Mouse (Mus musculus) limb, embryonic 14.5 days (tissue): ENCODE results near the gene Espnl. TPM values are rescaled to one million over a fixed set of nuclear protein-coding genes. Genes with fewer than 3 reads are reported as not detected.

Source experiments
- ATAC-seq: fragments of 200-750 bp; cut with Nextera tagmentation; 2 replicates; pipeline ENCODE4 v1.8.0; 2017; ENCODE audit warnings: low read depth, moderate number of reproducible peaks, moderate TSS enrichment; ENCODE audit not compliant: low FRiP score
- DNase-seq: peaks from one replicate; pipeline ENCODE4 v3.0.0-alpha.2; 2015; ENCODE audit warnings: low spot score
- H3K27ac ChIP-seq: fragments of 300-500 bp; sonication (generic); replicated peaks from 2 replicates; pipeline ENCODE4 v1.5.1; 2014; ENCODE audit warnings: low read depth, mild to moderate bottlenecking, low read length, moderate library complexity, mixed read lengths
- H3K27me3 ChIP-seq: fragments of 300-500 bp; sonication (generic); 2 replicates; pipeline ENCODE4 v1.6.1; 2014; ENCODE audit warnings: low read length, mixed read lengths; ENCODE audit not compliant: control insufficient read depth, insufficient read depth
- H3K36me3 ChIP-seq: fragments of 300-500 bp; sonication (generic); 2 replicates; pipeline ENCODE4 v1.6.1; 2014; ENCODE audit warnings: mild to moderate bottlenecking, low read length, moderate library complexity, mixed read lengths; ENCODE audit not compliant: control insufficient read depth, insufficient read depth
- H3K4me1 ChIP-seq: fragments of 300-500 bp; sonication (generic); 2 replicates; pipeline ENCODE4 v1.6.1; 2014; ENCODE audit warnings: antibody characterized with exemption, low read length, mixed read lengths; ENCODE audit not compliant: control insufficient read depth, insufficient read depth
- H3K4me2 ChIP-seq: fragments of 300-500 bp; sonication (generic); replicated peaks from 2 replicates; pipeline ENCODE4 v1.6.1; 2014; ENCODE audit warnings: low read depth, mild to moderate bottlenecking, low read length, moderate library complexity; ENCODE audit not compliant: severe bottlenecking
- H3K4me3 ChIP-seq: fragments of 300-500 bp; sonication (generic); replicated peaks from 2 replicates; pipeline ENCODE4 v1.5.1; 2014; ENCODE audit warnings: low read length
- H3K9ac ChIP-seq: fragments of 300-500 bp; sonication (generic); 2 replicates; pipeline ENCODE4 v1.6.1; 2014; ENCODE audit warnings: mild to moderate bottlenecking, low read depth, low read length, moderate library complexity; ENCODE audit not compliant: severe bottlenecking
- H3K9me3 ChIP-seq: fragments of 300-500 bp; sonication (generic); 2 replicates; pipeline ENCODE4 v1.6.1; 2016; ENCODE audit warnings: low read length; ENCODE audit not compliant: control insufficient read depth
- POLR2A ChIP-seq: fragments of 200-500 bp; IDR thresholded peaks from 2 replicates; pipeline ENCODE4 v1.8.0; 2012; ENCODE audit warnings: inconsistent platforms, mild to moderate bottlenecking, moderate library complexity, borderline replicate concordance; ENCODE audit not compliant: insufficient read depth, insufficient read length; ENCODE audit errors: extremely low read depth
- WGBS: fragments of 180-500 bp; shearing (Covaris S2); extraction: QIAGEN DNeasy Blood & Tissue Kit; methylation state at CpG from one replicate; pipeline ENCODE4 v1.1.7; 2014; 5-methylcytosine and 5-hydroxymethylcytosine counted together
- polyA plus RNA-seq, 2 experiments: library from polyadenylated mRNA; depleted of rRNA in 1 of 2; stranded (reverse) in 1 of 2; unstranded in 1 of 2; fragments of >200 nt; fragmentation: Nextera tagmentation in 1 of 2; extraction: Ambion mirVana in 1 of 2; gene quantifications; 2 replicates each; pipeline versions ENCODE4 v1.2.1 to v1.2.3; 2012 to 2014

Espnl gene
- polyA plus RNA-seq, 2 experiments: 0.08 to 0.10 TPM

GRCm38 (mm10) chr1:91317656-91318055 is 4.2 kb upstream of the Espnl start:
- Histone ChIP-seq H3K9me3 (no peaks in the 10 kb centered on the region), H3K9ac (no peak overlapping the region), H3K27ac (no peak overlapping the region), H3K4me1 (peaks cover 4% of the 10 kb centered on the region; the same call in 1 of the 2 replicates), H3K4me2 (no peak overlapping the region), H3K36me3 (no peaks in the 10 kb centered on the region), H3K27me3 (no peaks in the 10 kb centered on the region), H3K4me3 (no peak overlapping the region)
- no peak for DNase-seq
- no peak for ATAC-seq
- TF ChIP-seq POLR2A: no peak
- WGBS: 69% methylated on average over 6 of the region's 6 CpGs

- ATAC-seq: no peak
- H3K4me1 ChIP-seq: no peaks in the 10 kb centered on the region
- no peak overlapping the region for H3K27ac ChIP-seq
- no peak for TF ChIP-seq POLR2A
- H3K4me3 ChIP-seq: no peak overlapping the region
- H3K36me3 ChIP-seq: no peaks in the 10 kb centered on the region
- H3K9ac ChIP-seq: no peak overlapping the region
- WGBS: 61% methylated on average over 2 of the region's 2 CpGs
- DNase-seq: no peak
- H3K4me2 ChIP-seq: no peak overlapping the region
- no peaks in the 10 kb centered on the region for H3K9me3 ChIP-seq
- no peaks in the 10 kb centered on the region for H3K27me3 ChIP-seq
These were observed 2.8 kb downstream of the Espnl start for GRCm38 (mm10) chr1:91324646-91325045.

- Histone ChIP-seq H3K27me3 (no peaks in the 10 kb centered on the region), H3K4me2 (no peak overlapping the region), H3K27ac (no peak overlapping the region), H3K9me3 (no peaks in the 10 kb centered on the region), H3K9ac (no peak overlapping the region), H3K36me3 (no peaks in the 10 kb centered on the region), H3K4me1 (no peaks in the 10 kb centered on the region), H3K4me3 (no peak overlapping the region)
- no peak for DNase-seq
- ATAC-seq: no peak
- TF ChIP-seq POLR2A: no peak
- WGBS: 67% methylated on average over 4 of the region's 4 CpGs
These were observed 3.7 kb downstream of the Espnl start for GRCm38 (mm10) chr1:91325488-91326042.

- Histone ChIP-seq H3K4me3 (no peak overlapping the region), H3K9me3 (no peaks in the 10 kb centered on the region), H3K9ac (no peak overlapping the region), H3K27me3 (no peaks in the 10 kb centered on the region), H3K36me3 (no peaks in the 10 kb centered on the region), H3K27ac (no peak overlapping the region), H3K4me2 (no peak overlapping the region), H3K4me1 (no peaks in the 10 kb centered on the region)
- DNase-seq (no peak), ATAC-seq (no peak)
- TF ChIP-seq POLR2A: no peak
- WGBS: 55% methylated on average over 4 of the region's 4 CpGs
These were observed 10.2 kb downstream of the Espnl start for GRCm38 (mm10) chr1:91332102-91332501.

- Histone ChIP-seq H3K9me3 (no peaks in the 10 kb centered on the region), H3K4me3 (no peak overlapping the region), H3K9ac (no peak overlapping the region), H3K27ac (no peak overlapping the region), H3K36me3 (no peaks in the 10 kb centered on the region), H3K27me3 (no peaks in the 10 kb centered on the region), H3K4me1 (no peaks in the 10 kb centered on the region), H3K4me2 (no peak overlapping the region)
- DNase-seq: no peak
- no peak for ATAC-seq
- TF ChIP-seq POLR2A: no peak
These were observed 11.7 kb downstream of the Espnl start for GRCm38 (mm10) chr1:91333582-91333981.

GRCm38 (mm10) chr1:91337355-91337754 is 15.5 kb downstream of the Espnl start:
- Histone ChIP-seq H3K27ac (no peak overlapping the region), H3K36me3 (no peaks in the 10 kb centered on the region), H3K27me3 (no peaks in the 10 kb centered on the region; the same call in 1 of the 2 replicates), H3K4me2 (no peak overlapping the region), H3K9ac (no peak overlapping the region), H3K4me1 (no peaks in the 10 kb centered on the region), H3K4me3 (no peak overlapping the region), H3K9me3 (no peaks in the 10 kb centered on the region)
- TF ChIP-seq POLR2A: no peak
- DNase-seq: no peak
- no peak for ATAC-seq
- 83% methylated on average over 7 of the region's 7 CpGs for WGBS
